Mouse (Mus musculus) embryo, embryonic 10.5 days (tissue): ENCODE results near the gene Gp1ba.

Experiments
- DNase-seq: peaks from one replicate; pipeline ENCODE4 v3.0.0-alpha.2; 2015; ENCODE audit warnings: low spot score

The Gp1ba gene

DNA sequence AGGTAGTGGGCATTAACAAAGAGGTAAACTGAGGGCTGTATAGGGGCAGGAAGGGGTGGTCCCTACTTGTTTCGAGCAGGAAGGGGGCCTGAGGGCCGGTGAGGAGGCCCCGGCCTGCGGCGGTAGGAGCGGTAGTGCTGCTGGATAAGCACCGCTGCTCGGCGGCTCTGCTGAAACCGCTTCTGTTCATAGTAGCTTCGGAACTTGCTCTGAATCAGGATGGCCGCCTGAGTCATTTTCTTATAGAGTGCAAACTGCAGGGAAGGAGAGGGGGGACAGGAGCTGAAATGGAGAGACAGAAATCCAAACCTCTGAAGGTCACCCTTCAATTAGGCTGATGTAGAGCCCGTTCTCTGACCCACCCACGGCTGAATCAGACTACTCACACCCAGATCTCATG lies 31.6 kb downstream of the Gp1ba start:
- DNase-seq = no peak

DNA sequence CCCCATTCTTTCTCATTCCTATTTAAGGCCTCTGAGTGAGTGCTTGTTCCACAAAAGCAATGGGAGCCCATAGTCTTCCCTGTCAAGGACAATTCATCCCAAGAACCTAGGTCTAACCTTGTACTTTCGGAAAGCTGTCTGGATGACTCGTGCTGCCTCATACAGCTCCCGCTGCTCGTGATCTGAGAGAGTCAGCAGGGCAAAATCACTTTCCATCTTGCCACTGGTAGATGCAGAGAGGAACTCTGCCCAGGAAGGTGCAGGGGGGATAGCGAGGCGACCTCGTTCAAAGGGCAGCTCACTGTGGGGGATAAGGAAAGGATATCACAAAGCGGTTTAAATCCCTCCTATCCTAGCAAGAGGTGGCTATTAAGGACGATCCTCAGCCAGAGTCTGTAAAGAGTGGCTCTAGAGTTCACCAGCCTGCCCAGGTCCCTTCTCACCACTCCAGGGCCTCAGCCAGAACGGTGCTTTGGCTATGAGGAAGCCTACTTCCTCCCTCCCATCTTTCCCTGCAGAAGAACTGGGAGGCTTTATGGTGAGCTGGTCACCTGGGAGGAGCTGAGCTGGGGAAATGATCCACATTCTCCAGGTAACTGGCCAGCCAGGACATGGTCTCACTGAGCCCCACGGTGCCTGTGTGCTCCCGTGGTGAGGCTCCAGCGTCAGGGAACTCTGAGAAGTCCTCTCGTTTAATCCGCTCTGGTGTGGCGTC lies 32.6 kb downstream of the Gp1ba start:
- no peak for DNase-seq

DNA sequence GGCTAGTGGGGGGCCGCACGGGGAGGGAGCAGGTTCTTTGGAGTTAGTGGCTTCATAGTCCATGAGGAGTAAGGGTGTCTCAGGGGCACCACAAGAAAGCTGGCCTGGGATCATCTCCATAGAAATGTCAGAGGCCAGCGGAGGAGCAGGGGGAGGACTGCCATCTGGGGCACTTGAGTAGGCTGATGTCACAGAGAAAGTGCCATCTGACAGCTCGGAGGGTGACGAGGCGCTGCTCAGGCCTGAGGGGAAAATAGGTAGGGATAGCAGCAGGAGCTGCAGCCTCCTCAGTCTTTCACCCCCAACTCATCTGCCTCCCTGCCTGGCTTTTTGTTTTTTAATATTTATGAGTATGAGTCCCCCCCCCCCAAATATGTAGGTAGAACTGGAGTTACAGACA lies 35.1 kb downstream of the Gp1ba start:
- no peak for DNase-seq

DNA sequence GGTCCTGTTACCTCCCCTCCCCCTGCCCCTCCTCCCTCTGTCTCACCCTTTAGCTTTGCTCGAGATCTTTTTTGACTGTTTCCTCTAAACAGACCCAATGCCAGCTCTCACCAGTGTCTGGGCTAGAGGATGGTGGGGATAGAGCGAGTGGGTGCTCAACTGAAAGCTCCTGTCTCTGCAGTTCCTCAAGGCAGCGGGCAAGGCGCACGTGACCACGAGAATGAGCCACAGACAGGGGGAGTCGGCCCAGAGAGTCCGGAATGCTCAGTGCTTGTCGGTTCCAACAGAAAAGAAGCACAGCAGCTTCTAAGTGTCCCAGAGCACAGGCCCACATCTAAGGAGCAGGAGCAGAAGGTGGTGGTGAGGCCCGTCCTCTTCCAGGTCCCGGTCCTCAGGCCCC lies 35.6 kb downstream of the Gp1ba start:
- no peak for DNase-seq

DNA sequence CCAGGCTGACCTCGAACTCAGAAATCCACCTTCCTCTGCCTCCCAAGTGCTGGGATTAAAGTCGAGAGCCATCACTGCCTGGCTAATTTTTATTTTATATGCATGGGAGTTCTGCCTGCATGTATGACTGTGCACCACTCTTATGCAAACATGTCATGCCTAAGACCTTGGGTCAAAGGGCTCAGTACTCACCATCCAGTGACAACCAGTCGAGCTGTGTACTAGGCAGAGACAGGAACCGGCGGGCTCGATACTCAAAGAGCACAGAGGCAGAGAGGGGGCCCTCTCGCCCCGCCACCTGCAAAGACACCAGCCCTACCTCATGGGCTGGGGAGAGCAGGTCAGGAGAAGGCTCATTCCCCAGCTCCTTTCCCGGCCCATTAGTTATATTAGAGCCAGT lies 39.2 kb downstream of the Gp1ba start:
- no peak for DNase-seq

DNA sequence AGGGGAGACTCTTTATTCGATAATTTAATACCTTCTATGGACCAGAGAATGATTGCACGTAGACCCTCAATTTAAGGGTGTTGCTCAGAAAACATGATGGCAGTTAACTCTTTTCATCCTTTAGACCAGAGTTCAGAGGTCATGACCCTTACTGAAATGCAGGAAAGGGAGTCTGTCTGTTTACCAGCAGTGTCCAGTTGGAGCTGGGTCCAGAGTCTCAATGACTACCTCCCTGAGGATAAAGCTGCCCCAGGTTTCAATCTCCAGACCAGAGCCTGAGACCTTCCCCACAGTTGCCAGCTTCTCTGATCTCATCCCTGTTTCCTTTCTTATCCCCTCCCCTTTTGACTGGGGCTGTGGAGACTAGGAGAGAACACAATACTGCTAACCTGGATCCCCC lies 39.7 kb downstream of the Gp1ba start:
- no peak for DNase-seq

DNA sequence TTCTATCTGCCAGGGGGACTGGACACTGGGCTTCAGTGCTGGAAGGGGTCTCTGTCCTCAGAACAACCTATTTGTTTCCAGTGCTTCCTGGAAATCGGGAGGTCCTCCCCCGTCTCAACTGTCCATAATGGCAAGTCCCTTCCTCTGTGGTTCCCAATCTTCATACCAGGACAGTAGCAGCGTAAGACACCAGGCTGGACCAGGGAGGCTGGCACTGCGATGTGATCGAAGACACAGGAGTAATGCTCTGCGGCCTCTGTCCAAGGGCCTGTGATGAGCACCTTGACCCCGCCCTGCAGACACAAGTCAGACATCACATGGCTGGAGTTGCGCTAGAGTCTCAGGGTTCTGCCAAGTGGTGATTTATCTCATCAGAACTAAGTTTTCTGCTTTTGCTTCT lies 40.4 kb downstream of the Gp1ba start:
- no peak for DNase-seq

DNA sequence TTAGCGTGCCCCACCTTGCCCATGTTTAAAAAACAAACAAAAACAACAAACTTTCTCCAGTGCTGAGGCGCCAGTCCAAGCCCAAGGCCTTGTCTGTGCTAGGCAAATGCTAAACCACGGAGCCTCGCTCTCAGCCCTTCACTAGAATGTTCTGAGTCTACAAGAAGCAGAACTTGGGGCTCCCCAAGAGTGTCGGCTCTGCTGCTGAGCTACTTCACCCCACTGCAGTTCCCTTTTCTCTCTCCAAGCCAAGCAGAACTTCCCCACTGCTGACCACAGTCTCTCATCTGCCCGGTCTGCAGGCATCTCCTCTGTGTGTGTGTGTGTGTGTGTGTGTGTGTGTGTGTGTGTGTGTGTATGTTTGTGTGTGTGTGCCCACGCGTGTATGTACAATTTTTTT lies 41.0 kb downstream of the Gp1ba start:
- DNase-seq = no peak

DNA sequence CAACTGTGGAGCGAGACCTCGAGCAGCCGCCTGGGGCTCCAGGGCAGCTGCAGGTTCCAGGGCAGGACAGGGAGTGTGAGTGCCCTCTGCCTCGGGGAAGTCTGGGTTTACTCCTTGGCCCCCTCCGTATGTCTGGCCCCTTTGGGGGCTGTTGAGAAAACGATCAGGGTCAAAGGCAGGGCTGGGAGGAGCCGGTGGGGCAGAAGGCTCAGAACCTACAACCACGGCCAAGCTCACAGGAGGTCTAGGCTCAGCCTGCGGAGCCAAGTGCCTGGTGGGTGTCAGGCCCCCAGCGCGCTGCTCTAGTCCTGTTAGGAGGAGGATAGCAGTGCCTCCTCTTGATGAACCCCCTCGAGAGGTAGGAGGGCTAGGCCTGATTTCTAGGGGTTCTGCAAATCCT lies 42.2 kb downstream of the Gp1ba start:
- no peak for DNase-seq

DNA sequence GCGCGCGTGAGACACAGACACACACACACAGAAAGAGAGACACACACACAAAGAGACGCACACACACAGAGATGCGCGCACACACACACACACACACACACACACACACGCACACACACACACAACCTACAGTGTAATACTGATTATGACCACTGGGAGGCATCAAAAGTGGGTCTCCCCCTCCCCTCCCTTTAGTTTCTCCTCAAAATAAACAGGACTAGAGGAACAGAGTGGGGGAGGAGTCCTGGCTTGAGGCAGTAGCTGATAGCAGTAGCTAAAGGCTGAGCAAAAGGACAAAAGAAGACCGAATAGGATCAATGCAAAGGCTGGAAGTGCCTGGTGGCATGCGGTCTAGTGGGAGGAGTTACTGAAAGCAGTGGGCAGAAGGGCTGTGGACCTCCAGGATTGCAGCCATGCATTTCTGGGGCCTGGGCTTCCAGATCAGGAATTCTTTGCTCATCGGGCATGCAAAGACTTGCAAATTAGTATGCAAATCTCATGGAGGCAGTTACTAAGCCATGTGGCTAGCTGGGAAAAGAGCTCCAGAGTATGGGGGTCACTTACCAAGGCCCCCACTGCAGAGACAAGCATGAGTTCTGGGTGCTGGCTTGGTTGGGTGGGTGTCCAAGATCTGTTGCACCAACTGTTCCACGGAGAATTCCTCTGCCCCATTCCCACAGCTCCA lies 43.1 kb downstream of the Gp1ba start:
- peak; percentile 91 for DNase-seq

DNA sequence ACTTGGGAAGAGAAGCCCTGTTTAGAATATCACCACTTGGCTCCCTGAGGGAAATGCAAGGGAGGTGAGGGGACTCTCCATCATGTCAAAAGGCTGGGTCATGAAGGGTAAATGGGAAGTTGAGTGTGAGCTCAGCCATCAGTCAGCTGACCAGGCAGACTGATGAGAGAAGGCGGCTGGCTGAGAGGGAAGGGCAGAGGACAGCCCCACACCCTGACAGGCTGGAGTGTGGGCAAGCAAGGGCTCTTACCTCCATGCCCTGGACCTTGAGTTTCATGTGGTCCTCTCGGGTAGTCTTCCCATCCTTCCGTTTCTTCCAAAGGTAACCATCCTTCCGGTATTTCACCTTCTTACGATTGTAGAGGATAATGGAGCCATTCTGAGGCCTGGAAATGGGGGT lies 44.7 kb downstream of the Gp1ba start:
- DNase-seq = no peak

DNA sequence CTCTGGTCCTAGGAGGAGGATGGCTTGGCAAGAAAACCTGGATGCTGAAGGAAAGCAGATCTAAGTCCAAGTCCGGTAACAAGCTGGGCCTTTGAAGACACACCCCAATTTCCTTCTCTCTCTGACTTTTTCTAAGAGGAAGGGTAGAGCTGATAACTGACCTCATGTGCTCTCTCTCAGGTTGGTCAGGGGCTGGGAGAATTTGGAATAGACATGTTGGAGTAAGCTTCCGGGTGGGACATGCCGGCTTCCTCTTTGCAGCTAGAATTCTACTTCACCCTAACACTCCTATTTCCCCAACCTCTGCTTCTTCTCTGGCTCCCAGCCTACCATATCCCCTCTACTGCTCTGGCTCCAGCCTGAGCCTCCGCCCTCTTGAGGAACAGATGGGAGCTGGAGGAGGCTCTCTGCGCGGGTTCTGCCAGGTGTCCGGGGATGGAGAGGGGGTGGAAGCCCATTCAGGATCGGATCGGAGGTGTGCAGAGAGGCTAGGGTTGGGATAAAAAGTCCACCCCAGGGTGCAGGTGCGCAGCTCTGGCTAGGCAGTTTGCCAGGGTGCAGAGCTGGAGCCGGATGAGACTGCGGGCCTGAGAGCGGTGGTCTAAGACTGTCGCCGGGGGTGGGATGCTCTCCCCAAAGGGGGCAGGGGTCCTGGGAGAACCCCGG lies 48.1 kb downstream of the Gp1ba start:
- DNase-seq = peak; percentile 58

DNA sequence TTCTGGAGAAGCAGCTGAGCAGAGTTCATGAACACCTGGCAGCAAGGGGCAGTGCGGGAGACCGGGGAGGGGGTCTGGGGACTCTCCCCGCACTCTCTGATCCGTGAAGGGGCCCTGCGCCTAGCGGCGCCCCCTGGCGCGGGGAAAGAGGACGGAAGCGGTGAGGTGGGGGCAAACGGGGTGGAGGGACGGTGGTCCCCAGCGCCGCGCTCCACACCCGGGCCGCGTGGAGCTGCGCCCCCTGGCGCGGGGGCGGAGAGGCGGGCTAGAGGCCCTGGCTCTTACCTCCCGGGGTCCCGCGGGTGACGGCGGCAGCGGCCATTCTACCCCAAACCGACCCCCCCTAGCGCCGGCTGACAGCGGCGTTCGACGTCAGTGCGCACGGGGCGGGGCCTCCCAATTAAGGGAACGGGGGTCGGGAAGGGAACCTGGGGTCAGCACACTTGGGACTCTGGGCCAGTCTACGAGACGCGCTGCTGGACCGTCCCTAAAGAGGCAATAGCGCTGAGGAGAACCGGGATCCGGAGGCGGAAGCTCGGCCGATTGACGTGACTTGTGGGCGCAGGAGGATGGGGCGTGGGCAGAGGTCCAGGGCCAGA lies 48.8 kb downstream of the Gp1ba start, which contains the start of gene Camta2:
TSS of gene Camta2 (minus strand) at position 505 of the 599 bp plus-strand sequence.
- DNase-seq = peak; percentile 93

DNA sequence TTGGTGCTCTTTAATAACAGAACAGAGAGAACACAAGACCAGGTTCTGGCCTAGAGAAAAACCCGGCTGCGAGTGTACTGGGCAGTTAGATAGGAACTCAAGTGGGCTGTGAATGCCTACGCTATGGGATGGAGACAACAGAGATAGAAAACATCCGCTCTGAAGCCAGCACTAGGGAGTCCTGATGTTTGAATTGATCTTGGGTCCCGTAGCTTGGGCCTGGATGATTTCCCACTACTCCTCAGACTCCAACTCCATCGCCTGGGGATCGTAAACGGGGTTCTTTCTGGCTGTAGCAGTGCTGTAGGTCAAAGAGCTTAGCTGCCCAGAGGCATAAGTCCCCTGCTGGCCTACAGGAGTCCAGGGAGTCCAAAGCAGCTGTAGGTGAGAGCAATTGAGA lies 49.5 kb downstream of the Gp1ba start:
- DNase-seq = peak; percentile 51

DNA sequence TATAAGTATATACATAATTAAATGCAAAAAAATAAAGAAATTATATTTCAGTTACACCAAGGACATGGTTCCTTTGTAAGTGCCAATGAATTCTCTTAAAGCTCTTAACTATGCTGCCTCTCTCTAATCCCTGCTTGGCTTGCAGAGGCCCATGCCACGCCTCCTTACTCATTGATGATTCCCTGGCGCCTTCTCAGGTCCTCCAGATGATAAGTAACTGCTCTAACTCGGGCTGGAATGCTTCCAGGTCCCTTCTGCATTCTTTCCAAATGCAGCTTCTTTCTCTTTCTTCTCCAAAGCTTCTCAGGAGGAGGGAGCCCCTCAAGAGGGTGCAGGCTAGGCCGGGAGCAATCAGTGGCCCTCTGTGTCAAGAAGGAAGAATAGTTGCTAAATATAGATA lies 50.7 kb downstream of the Gp1ba start:
- no peak for DNase-seq
